ENCODE assay signal across 27 mouse cellular contexts in genomic region chr6:72154938-72155531, GRCm38 (mm10). TPM values are rescaled to one million over a fixed set of nuclear protein-coding genes. Genes with fewer than 3 reads are reported as not detected.
DNase-seq lines count a peak whose midpoint lies in the region; ATAC-seq and TF ChIP-seq lines count a peak whose summit lies in the region.
"Had no signal": no experiment of that assay in that cellular context is flagged by ENCODE, and none has a peak within 500 bp of the region (broad histone marks: within the 10 kb centered on the region; RNA-seq: fewer than 3 reads in every experiment).

No protein-coding gene starts in this region.

- TF ChIP-seq RAD21 in MEL (IDR thresholded peaks at IDR 0.05; ENCODE audit: low read depth, low read length) = no peak

- no peak for DNase-seq in hindbrain, embryonic 10.5 days (ENCODE audit: low spot score)
- no peak for DNase-seq in hindbrain, postnatal 0 days (ENCODE audit: low spot score)
- peak; percentile 44 for DNase-seq in MEL (ENCODE audit: low read depth, low spot score)
- DNase-seq in limb, embryonic 14.5 days (ENCODE audit: low spot score) = peak; percentile 24
- no peak for DNase-seq in B cell, adult 2 months
- DNase-seq in cerebellum, adult 8-10 months = no peak
- DNase-seq in lung, postnatal 4 days = no peak
- DNase-seq: adrenal gland, adult 8-10 months; cerebellum, adult 18-20 months; heart, adult 11 months; kidney, adult 9 months; kidney, postnatal 14 days; retina, postnatal 1 day; right cerebral cortex, postnatal 4 days; thymus, postnatal 25 days had no signal

- 88% methylated on average over 7 of the region's 7 CpGs for WGBS in hindbrain, embryonic 10.5 days
- WGBS in hindbrain, postnatal 0 days = 85% methylated on average over 7 of the region's 7 CpGs
- WGBS in limb, embryonic 14.5 days = 86% methylated on average over 7 of the region's 7 CpGs

- TF ChIP-seq CTCF in hindbrain, postnatal 0 days (IDR thresholded peaks at IDR 0.05; ENCODE audit: low read depth) = no peak
- TF ChIP-seq CTCF in MEL (IDR thresholded peaks at IDR 0.05 in 2 of 3, conservative IDR thresholded peaks at IDR 0.05 in 1 of 3; ENCODE audit: control insufficient read depth in 1 of 3, insufficient read depth in 1 of 3, low read depth in 2 of 3, low read length in 3 of 3, poor library complexity in 1 of 3, severe bottlenecking in 1 of 3) = no peak

- H3K4me1 ChIP-seq in hindbrain, embryonic 10.5 days (replicated peaks) = 0 out of 2 replicates have a peak, but pooled peaks cover 3% of the 10 kb centered on the region
- H3K4me1 ChIP-seq in hindbrain, postnatal 0 days (ENCODE audit: insufficient read depth, low read length) = no peaks in the 10 kb centered on the region
- no peaks in the 10 kb centered on the region for H3K4me1 ChIP-seq in MEL (ENCODE audit: control insufficient read depth in 1 of 2, insufficient read depth in 2 of 2, low read length in 2 of 2)
- no peaks in the 10 kb centered on the region for H3K4me1 ChIP-seq in limb, embryonic 14.5 days (ENCODE audit: control insufficient read depth, insufficient read depth, low read length)
- H3K4me1 ChIP-seq: forebrain, embryonic 13.5 days; midbrain, embryonic 13.5 days; neural tube, embryonic 13.5 days; stomach, embryonic 15.5 days had no signal

- peaks cover 50% of the 10 kb centered on the region for H3K36me3 ChIP-seq in hindbrain, embryonic 10.5 days
- peaks cover 21% of the 10 kb centered on the region for H3K36me3 ChIP-seq in hindbrain, postnatal 0 days (ENCODE audit: insufficient read depth, low read length)
- peaks cover 0 to 10% of the 10 kb centered on the region in 2 experiments; a peak in 2 of 4 replicates for H3K36me3 ChIP-seq in MEL (ENCODE audit: control insufficient read depth in 1 of 2, insufficient read depth in 2 of 2, low read length in 2 of 2)
- H3K36me3 ChIP-seq in limb, embryonic 14.5 days (ENCODE audit: control insufficient read depth, insufficient read depth, low read length) = peaks cover 26% of the 10 kb centered on the region

- no peak overlapping the region for H3K4me3 ChIP-seq in hindbrain, embryonic 10.5 days
- no peak overlapping the region for H3K4me3 ChIP-seq in hindbrain, postnatal 0 days (ENCODE audit: low read length)
- H3K4me3 ChIP-seq in MEL (ENCODE audit: control insufficient read depth in 1 of 2, insufficient read depth in 1 of 2, low read depth in 2 of 2, low read length in 2 of 2) = no peak overlapping the region
- no peak overlapping the region for H3K4me3 ChIP-seq in limb, embryonic 14.5 days (replicated peaks; ENCODE audit: low read length)
- H3K4me3 ChIP-seq: erythroblast, embryonic 14.5 days; forebrain, embryonic 13.5 days; midbrain, embryonic 13.5 days; neural tube, embryonic 13.5 days; stomach, embryonic 15.5 days had no signal

- no peaks in the 10 kb centered on the region for H3K27me3 ChIP-seq in hindbrain, embryonic 10.5 days (ENCODE audit: insufficient read depth, poor library complexity, severe bottlenecking)
- no peaks in the 10 kb centered on the region for H3K27me3 ChIP-seq in hindbrain, postnatal 0 days (ENCODE audit: insufficient read depth, low read length)
- H3K27me3 ChIP-seq in MEL (ENCODE audit: control insufficient read depth in 1 of 2, insufficient read depth in 2 of 2, low read length in 2 of 2) = no peaks in the 10 kb centered on the region
- H3K27me3 ChIP-seq in limb, embryonic 14.5 days (ENCODE audit: control insufficient read depth, insufficient read depth, low read length) = no peaks in the 10 kb centered on the region
- H3K27me3 ChIP-seq: CH12.LX; forebrain, embryonic 13.5 days; midbrain, embryonic 13.5 days; neural tube, embryonic 13.5 days; stomach, embryonic 15.5 days had no signal

- H3K27ac ChIP-seq in hindbrain, embryonic 10.5 days = peak overlapping the region; percentile 64
- no peak overlapping the region for H3K27ac ChIP-seq in hindbrain, postnatal 0 days
- H3K27ac ChIP-seq in MEL (ENCODE audit: control insufficient read depth, low read depth, low read length) = no peak overlapping the region
- no peak overlapping the region for H3K27ac ChIP-seq in limb, embryonic 14.5 days (replicated peaks; ENCODE audit: low read depth, low read length)
- H3K27ac ChIP-seq: forebrain, embryonic 13.5 days; liver, embryonic 14.5 days; midbrain, embryonic 13.5 days; neural tube, embryonic 13.5 days; stomach, embryonic 15.5 days had no signal

- no peak overlapping the region for H3K4me2 ChIP-seq in hindbrain, postnatal 0 days (ENCODE audit: low read depth, low read length)
- H3K4me2 ChIP-seq in limb, embryonic 14.5 days (replicated peaks; ENCODE audit: low read depth, low read length, severe bottlenecking) = no peak overlapping the region
- H3K4me2 ChIP-seq: forebrain, embryonic 13.5 days; heart, embryonic 11.5 days; midbrain, embryonic 13.5 days; neural tube, embryonic 13.5 days; stomach, embryonic 15.5 days had no signal

- no peaks in the 10 kb centered on the region for H3K79me2 ChIP-seq in MEL (ENCODE audit: control insufficient read depth, insufficient read depth, low read length, poor library complexity)

- H3K9ac ChIP-seq in hindbrain, postnatal 0 days (replicated peaks; ENCODE audit: low read length) = no peak overlapping the region
- H3K9ac ChIP-seq in MEL (ENCODE audit: control insufficient read depth, low read depth, low read length, poor library complexity, severe bottlenecking) = no peak overlapping the region
- no peak overlapping the region for H3K9ac ChIP-seq in limb, embryonic 14.5 days (ENCODE audit: low read depth, low read length, severe bottlenecking)
- H3K9ac ChIP-seq: forebrain, embryonic 13.5 days; liver, embryonic 14.5 days; midbrain, embryonic 13.5 days; neural tube, embryonic 13.5 days; stomach, embryonic 15.5 days had no signal

- no peak for ATAC-seq in hindbrain, postnatal 0 days
- ATAC-seq in erythroblast, adult 5-6 weeks (replicated peaks; ENCODE audit: low FRiP score, poor library complexity, severe bottlenecking) = peak; percentile 16; the same call in 1 of the 2 replicates
- ATAC-seq in limb, embryonic 14.5 days (ENCODE audit: low FRiP score, low read depth) = 0 out of 2 replicates have a peak, but pooled peaks have one; percentile 28
- ATAC-seq: forebrain, embryonic 13.5 days; hindbrain, embryonic 16.5 days; intestine, embryonic 16.5 days; midbrain, embryonic 13.5 days had no signal

- peaks cover 2% of the 10 kb centered on the region for H3K9me3 ChIP-seq in hindbrain, embryonic 10.5 days
- no peaks in the 10 kb centered on the region for H3K9me3 ChIP-seq in hindbrain, postnatal 0 days (ENCODE audit: low read length)
- no peaks in the 10 kb centered on the region for H3K9me3 ChIP-seq in MEL (replicated peaks; ENCODE audit: insufficient read depth, low read length)
- H3K9me3 ChIP-seq in limb, embryonic 14.5 days (ENCODE audit: control insufficient read depth, low read length) = peaks cover 2% of the 10 kb centered on the region; the same call in 1 of the 2 replicates
- H3K9me3 ChIP-seq: G1E; midbrain, embryonic 13.5 days; stomach, embryonic 15.5 days had no signal

- TF ChIP-seq EP300 in MEL (IDR thresholded peaks at IDR 0.05; ENCODE audit: low read depth in 1 of 2, low read length in 2 of 2) = peak in 1 of 2 experiments; percentile 16; a peak in 1 of 4 replicates

- no peak for TF ChIP-seq POLR2A in MEL (IDR thresholded peaks at IDR 0.05; ENCODE audit: control insufficient read depth in 1 of 2, insufficient read depth in 1 of 2, low read depth in 1 of 2, low read length in 2 of 2, poor library complexity in 1 of 2)
- TF ChIP-seq POLR2A in limb, embryonic 14.5 days (IDR thresholded peaks at IDR 0.05; ENCODE audit: borderline replicate concordance, extremely low read depth, insufficient read depth, insufficient read length) = no peak

TF ChIP-seq in MEL, 35 proteins besides CTCF, POLR2A, EP300 and RAD21:
- no peak for TF ChIP-seq ZNF384 (IDR thresholded peaks at IDR 0.05; ENCODE audit: low read depth, low read length)
- TF ChIP-seq POLR2AphosphoS2 (IDR thresholded peaks at IDR 0.05; ENCODE audit: low read length) = peak; percentile 43; the same call in 1 of the 2 replicates
- 0 out of 2 replicates have a peak, but pooled peaks have one; percentile 27 for TF ChIP-seq GATA1 (IDR thresholded peaks at IDR 0.05; ENCODE audit: low read depth, low read length)
- no peak for TF ChIP-seq ELF1 (IDR thresholded peaks at IDR 0.05; ENCODE audit: low read depth, low read length)
- peak; percentile 49; the same call in 1 of the 2 replicates for TF ChIP-seq ZMIZ1 (IDR thresholded peaks at IDR 0.05; ENCODE audit: low read depth, low read length)
- TF ChIP-seq RCOR1 (IDR thresholded peaks at IDR 0.05; ENCODE audit: low read depth, low read length) = peak; percentile 65
- no peak for TF ChIP-seq SMC3 (IDR thresholded peaks at IDR 0.05; ENCODE audit: low read depth, low read length)
- TF ChIP-seq MAZ (IDR thresholded peaks at IDR 0.05; ENCODE audit: low read depth, low read length) = peak; percentile 57; the same call in 1 of the 2 replicates
- no peak for TF ChIP-seq GABPA (IDR thresholded peaks at IDR 0.05; ENCODE audit: low read depth, low read length)

RNA-seq across cellular contexts. Expression of gene St3gal5, which starts 57.6 kb away (rescaled TPM):
- polyA plus RNA-seq in hindbrain, embryonic 10.5 days (2016; fragmentation: Nextera tagmentation; extraction: Ambion mirVana) = 41.6 and 43.0 TPM in 2 replicates
- total RNA-seq in hindbrain, postnatal 0 days (2014; rRNA removed) = 23.5 and 28.8 TPM in 2 replicates
- 59.1 and 59.8 TPM in 2 replicates for polyA plus RNA-seq in hindbrain, postnatal 0 days (2015; fragmentation: Nextera tagmentation; extraction: Ambion mirVana)
- 20.1 and 24.4 TPM in 2 replicates for total RNA-seq in MEL (2012; rRNA removed)
- 10 to 100 TPM in 1 of 2 experiments, not detected in 1; 51.8 TPM for polyA plus RNA-seq in MEL (2012; ENCODE audit: insufficient read depth in 1 of 2, insufficient read length in 2 of 2, low read depth in 1 of 2, low replicate concordance in 2 of 2, missing spikeins in 1 of 2)
- 679 and 733 TPM in 2 replicates for total RNA-seq in erythroblast, adult 5-6 weeks (2015; ENCODE audit: low replicate concordance)
- total RNA-seq in erythroblast, adult 5-6 weeks (2017; ENCODE audit: low replicate concordance) = 965 and 998 TPM in 2 replicates
- polyA plus RNA-seq in limb, embryonic 14.5 days (2012; rRNA removed) = 26.1 and 26.3 TPM in 2 replicates
- 25.5 and 30.3 TPM in 2 replicates for polyA plus RNA-seq in limb, embryonic 14.5 days (2014; fragmentation: Nextera tagmentation; extraction: Ambion mirVana)

Comparison
In these comparisons a context has a peak if more than half of its experiments do, and no peak if none do; other contexts are left out.
1. DNase-seq: peak in MEL (single experiment) and limb, embryonic 14.5 days (single experiment); none in hindbrain, embryonic 10.5 days (single experiment), hindbrain, postnatal 0 days (single experiment), B cell, adult 2 months (0 of 2), cerebellum, adult 8-10 months (single experiment) and lung, postnatal 4 days (0 of 2).